Mouse (Mus musculus) lung, embryonic 16.5 days (tissue): Measurements from ENCODE around the gene Kcna1. TPM values are rescaled to one million over a fixed set of nuclear protein-coding genes. Genes with fewer than 3 reads are reported as not detected.

Experiments used
- polyA plus RNA-seq: library from polyadenylated mRNA; unstranded; fragments of >200 nt; fragmentation: Nextera tagmentation; extraction: Ambion mirVana; gene quantifications from 2 replicates; pipeline ENCODE4 v1.2.1, GENCODE M21; 2015

Gene Kcna1
- polyA plus RNA-seq, 1 experiment from 2014 or later = 0.14 TPM

Other genes starting within 250 kb of the Kcna1 start
- gene Kcna5, start 111.0 kb downstream of the Kcna1 start, polyA plus RNA-seq = 2.8 and 3.7 TPM in 2 replicates
- 1.6 TPM in 2 replicates for gene Kcna6, start 94.3 kb upstream of the Kcna1 start, polyA plus RNA-seq
- 197 TPM in 2 replicates for gene Ndufa9, start 202.8 kb upstream of the Kcna1 start, polyA plus RNA-seq
- gene Akap3, start 206.7 kb upstream of the Kcna1 start, polyA plus RNA-seq = not detected in 2 replicates